Mouse (Mus musculus): ENCODE data around the gene Scrn3.

Gene Scrn3

DNA sequence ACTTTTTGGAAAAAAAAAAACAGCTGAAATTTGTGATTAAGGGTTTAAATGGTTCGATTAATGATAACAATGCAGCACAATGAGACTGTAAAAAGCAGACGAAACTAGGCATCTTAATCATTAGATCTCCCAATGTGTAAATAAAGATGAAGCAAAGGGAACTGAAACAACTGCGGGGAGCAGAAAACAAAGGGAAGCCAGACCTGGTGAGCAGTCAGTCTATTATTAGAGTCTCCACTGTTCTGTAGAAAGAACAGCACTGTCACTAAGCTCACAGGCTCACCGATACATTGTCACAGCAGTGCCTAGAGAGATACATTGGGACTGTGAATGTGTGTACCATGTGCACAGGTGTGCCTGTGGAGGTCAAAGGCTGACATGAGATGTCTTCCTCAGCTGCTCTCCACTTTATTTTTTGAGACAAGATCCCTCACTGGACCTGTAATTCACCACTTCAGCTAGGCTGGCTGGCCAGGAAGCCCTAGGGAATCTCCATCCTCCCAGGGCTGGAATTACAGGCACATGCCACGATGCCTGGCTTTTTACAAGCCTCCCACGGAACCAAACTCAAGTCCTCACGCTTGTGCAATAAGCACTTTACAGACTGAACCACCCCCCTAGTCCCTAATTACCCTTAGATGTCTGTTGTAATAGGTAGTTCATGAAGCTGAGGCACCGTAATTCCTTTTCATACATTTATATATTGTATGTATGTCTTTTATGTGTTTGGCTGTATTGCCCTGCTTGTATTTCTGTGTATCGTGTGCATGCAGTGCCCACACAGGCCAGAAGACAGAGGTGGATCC is 59.3 kb downstream of the Scrn3 start:
- in situ Hi-C loops (cut with MseI, MboI), result no loop called here

DNA sequence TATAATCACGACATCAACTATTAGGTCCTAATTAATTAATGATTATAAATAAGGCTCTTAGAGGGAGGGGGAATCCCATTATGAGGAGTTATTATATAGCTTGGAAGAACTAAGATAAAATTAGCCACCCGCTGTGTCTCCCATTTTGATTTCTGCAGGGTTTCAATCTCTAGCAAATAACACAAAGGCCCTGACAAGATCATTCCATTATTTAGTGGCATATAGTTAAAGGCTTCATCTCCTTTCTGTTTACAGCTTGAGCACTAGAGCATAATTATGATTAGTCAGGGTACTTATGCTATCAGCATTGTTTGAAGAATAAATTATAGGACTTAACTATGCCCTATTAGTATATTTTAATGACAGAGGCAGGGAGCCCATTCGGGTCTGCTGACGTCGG is 65.9 kb downstream of the Scrn3 start:
- in situ Hi-C loops (cut with MseI, MboI), result no loop called here

DNA sequence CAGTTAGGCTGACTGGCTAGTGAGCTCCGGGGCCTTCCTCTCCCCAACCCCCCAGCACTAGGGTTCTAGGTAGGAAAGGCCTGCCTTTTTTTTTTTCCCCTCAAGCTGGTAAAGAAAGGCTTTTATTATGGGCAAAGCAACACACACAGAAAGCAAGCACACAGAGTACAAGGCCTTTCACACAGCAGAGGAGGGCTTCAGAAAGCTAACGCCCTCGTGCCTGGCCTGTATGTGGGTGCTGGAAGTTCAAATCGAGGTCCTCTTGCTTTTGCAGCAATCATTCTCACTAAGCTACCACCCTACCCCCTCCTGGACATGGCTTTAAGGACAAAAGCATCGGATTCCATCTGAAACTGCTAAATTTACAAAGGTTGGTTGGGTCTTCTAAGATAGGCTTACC is 67.3 kb downstream of the Scrn3 start:
- in situ Hi-C loops (cut with MseI, MboI), result no loop called here

DNA sequence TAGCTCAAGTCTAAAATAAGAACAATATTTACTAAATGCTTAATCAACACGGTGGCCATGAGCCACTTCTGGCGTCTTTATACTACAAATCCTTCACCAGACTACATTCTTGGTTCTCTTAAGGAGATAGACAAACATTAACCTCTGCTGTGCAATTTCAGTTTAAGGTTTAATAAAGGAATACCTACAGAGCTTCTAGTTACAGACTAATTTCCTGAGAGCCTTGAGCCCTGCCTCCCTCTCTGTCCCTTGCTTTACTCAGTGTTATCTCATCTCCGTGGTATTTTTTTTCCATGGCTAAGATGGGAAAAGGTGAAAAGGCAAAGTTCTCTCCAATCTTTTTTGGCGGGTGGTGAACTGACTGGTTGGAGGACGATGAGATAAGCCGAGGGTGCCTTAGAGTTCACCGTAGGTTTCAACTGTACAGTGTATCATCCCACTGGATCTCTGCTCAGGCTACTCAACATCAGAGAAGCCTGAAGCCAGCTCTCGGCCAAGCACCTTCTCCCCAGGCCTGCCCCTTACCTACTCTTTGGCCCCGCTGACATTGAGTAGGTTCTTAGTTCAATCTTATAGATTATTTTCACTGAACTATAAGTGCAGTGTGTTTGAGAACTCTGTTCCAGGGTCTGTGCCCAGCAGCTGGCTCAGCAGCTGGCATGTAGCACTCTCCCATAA is 68.0 kb downstream of the Scrn3 start:
- in situ Hi-C loops (cut with MseI, MboI), result no loop called here

DNA sequence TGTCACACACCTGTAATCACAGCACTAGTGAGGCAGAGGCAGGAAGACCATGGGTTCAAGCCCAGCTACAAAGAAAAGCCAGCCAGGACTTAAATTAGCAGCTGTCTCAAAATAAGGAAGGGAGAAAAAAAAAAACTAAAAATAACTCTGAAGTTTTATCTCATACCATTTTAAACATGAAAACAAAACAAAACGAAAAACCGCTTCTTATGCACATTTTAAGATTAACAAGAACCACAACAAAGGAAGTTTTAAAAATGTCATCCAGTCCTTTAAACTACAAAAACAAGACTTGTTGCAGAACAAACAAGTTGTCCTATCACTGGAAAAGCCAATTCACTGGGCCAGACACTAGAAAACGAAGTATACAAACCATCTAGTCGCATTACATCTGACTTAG is 72.8 kb downstream of the Scrn3 start:
- in situ Hi-C loops (cut with MseI, MboI), result no loop called here

DNA sequence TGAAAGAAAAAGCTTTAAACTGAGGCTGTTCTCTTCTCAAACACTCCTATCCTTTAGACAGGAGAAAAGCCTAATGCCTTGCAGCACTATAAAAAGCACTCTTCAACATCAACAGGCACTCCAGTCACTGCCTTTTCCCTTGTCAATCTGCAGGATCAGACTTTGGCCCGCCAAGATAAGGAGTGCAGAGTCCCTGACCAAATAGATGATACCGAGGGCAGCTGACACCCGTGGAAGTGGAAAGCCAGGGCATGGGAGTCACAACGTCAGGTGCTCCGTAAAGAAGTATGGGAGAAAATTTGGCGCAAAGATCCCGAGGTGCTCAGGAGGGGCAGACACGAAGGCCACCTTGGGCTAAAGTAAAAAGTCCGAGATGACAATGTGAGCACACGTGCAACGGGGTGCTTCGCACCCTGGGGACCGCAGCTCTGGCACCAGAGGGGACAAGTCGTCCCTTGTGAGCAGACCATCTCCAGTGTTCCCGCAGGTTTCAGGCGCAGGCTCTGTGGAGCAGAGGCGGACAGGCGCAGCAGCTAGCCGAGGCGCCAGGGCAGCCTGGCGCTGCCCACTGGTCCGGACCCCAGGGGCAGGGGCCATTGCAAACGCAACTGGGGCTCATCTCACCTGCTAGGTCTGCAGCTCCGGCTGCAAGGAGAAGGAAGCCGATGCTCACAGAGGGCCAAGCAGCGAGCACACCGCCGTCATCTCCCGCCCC is 73.4 kb downstream of the Scrn3 start:
- in situ Hi-C loops (cut with MseI, MboI), result no loop called here

DNA sequence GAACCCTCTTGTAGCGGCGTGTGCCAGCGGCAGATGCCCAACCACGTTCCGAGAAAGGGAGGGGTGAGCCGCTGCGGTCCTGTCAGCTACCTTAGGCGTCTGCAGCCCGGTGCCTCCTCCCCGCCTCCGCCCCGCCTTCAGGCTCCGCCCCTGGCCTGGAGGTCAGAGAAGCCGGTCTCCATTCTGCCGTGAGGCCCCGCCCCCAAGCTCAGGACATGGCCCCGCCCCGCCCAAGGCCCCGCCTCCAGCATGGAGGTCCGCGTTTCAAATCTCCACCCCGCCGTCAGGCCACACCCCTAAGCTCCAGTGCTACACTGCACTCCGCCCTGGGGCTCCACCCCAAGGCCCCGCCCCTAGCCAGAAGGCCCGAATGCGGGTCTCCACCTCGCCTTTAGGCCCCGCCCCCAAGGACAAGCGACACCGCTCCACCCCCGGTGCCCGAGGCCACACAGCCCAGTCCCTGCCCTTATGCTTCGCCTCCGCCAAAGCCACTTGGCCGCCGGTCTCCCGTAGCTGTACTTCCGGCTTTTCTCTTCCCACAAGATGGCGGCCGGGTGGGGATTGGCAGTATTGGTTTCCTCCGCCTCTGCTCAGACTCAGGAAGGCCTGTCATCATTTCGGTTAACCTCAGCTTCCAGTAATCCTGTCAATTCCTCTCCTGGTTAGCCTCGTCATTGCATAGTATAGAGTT is 74.1 kb downstream of the Scrn3 start, which contains the start of gene Gpr155:
TSS of gene Gpr155 (minus strand) at position 217 of the 691 bp plus-strand sequence.
- in situ Hi-C loops (cut with MseI, MboI), result no loop called here
